Mouse (Mus musculus): Measurements from ENCODE around the gene Fxyd2. TPM values are rescaled to one million over a fixed set of nuclear protein-coding genes. Genes with fewer than 3 reads are reported as not detected.

Fxyd2 gene
- total RNA-seq, 4 experiments from 2014 or later, result 4.9 to 8.5 (median 7.9) TPM

DNA sequence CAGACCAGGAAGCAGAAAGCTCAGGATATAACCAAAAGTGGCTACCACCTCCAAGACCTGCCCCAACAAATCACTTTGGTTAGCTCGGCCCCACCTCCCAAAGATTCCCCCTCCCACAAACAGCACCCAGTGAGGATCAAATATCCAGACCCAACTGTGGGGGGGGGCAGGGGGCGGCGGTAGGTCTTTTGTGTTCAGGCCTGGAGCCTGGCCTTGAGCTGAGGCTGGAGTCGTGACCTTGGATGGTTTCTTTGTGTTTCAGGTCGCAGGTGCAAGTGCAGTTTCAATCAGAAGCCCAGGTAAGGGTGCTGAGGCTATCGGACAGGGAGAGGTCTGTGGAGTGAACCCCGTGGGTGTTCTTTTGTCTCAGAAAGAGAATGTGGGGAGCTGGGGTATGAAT, 8.2 kb upstream of the Fxyd2 start:
- no peak for DNase-seq (ENCODE audit: low spot score in 2 of 2)

DNA sequence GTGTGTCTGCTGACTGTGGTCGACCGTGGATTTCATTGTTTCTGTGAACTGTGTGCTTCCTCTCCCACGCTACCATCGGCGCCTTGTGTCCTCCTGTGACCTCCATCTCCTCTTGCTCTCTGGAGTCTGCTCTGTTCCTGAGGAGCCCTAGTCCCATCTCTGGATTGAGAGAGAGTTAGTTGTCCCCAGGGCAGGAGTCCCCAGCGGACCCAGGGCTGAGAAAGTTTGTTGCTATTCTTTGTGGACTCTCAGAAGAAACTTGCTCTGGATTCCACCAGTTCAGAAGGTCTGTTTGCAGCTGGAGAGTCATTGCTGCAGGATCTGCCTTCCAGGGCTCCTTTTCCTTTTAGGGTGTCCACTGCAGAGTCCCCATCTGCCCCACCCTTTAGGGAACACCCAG, 4.3 kb upstream of the Fxyd2 start:
- no peak for DNase-seq (ENCODE audit: low spot score in 2 of 2)

DNA sequence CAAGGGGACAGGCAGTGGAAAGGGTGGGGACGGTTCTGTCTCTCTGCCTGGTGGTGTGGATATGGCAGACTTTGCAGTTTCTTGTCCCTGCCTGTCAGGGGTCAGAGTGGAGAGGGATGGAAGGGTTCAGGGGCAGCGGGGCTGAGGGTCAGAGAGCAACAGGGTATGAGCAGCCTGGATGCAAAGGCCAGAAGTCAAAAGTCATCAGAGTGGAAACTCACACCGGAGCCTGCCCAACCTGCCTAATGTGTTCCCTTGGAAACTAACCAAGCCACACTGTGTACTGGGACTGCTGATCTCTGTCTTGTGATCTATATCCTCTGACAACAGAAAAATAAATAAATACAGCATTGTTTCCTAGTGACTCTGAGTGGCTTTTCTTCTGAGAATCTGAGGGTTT, 3.7 kb upstream of the Fxyd2 start:
- DNase-seq (ENCODE audit: low spot score in 2 of 2), result no peak

DNA sequence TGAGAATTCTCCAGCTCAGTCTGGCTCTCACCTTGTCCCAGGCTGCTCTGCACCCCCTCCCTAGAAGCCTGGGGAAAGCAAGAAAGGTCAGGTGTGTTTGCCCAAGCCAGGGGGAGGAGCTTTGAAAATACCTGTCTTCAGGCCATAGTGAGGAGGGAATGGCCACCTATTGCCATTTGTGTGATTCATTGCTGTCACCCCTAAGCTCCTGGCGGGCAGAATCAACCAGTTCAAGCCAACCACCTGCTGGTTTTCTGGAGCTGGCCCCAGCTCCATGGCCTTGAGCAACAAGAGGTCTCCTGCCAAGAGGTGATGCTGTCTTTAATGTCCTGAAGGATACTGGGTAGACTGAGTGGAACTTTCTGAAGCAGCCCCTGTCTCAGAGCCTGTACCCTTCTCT, 1.1 kb upstream of the Fxyd2 start:
- DNase-seq (ENCODE audit: low spot score in 2 of 2), result no peak

DNA sequence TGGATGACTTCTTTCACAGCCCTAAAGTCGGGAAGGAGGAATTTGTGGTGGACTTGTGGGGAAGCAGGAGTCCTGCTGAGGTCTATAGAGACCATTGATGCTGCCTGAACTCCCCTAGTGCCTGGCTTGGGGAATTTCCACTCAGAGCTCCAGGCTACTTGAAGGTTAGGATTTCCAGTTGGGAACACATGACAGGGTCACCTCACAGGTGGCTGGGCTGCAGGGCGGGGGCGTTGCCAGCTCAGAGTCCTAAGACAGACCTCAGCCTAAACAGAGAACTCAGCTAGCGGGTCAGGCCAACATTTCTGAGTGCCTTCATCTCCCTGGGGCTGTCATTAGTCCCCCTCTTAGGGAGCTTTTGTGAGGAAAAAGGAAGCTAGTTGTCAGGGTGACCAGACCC, 2.4 kb downstream of the Fxyd2 start:
- DNase-seq (ENCODE audit: low spot score in 2 of 2), result no peak

DNA sequence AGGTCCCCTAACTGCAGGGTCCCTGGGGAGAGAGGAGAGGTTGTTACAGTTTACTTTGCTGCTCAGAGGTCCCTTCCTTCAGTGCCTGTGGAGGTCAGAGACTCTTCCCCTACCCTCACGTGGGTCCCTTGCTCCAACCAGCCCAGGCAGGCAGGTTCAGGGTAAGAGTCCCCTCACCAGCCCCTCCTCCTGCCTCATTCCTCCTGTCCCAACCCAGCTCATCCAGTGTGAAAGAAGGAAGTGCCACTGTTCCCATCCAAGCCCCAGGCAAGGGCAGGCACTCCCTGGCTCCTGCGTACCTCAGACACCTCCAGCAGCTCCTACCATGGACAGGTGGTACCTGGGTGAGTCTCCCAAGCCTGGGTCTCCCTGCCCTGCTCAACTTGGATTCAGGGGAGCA, 3.5 kb downstream of the Fxyd2 start:
- DNase-seq (ENCODE audit: low spot score in 2 of 2), result no peak

DNA sequence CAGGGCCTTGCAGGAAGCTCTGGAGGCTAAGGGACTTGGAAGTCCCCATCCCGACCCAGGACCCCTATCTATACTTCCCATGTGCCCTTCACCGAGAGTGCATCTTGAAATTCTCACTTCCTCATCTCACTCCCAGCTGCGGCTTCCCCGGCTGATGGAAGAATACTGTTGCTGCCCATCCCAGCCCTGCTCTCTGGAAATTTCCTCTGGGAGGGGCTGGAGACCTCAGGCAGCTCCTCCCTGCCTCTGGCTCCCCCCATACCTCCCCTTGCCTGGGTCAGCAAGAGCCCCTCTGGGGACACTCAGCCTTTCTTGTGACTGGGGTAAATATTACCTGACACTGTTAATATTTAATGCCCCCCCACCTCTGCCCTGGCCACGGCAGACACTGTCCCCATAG, 6.2 kb downstream of the Fxyd2 start:
- DNase-seq (ENCODE audit: low spot score in 2 of 2), result no peak

DNA sequence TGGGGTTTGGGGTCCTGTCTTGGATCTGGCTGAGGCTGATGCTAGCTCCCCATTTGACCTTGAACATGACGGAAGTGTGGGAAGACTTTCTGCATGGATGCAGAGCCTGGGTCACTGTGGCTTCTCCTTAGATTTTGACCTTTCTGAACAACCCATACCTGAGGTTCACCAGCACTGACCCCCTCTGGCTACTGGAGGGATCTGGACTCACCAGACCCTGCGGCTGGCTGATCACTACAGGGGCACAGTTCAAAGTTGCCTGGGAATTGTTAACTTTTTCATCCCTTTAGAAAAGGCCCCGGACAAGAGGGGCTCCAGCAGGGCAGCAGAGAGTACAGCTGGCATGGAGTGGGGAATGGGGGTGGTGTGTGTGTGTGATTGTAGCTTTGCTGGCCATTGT, 7.3 kb downstream of the Fxyd2 start:
- no peak for DNase-seq (ENCODE audit: low spot score in 2 of 2)

DNA sequence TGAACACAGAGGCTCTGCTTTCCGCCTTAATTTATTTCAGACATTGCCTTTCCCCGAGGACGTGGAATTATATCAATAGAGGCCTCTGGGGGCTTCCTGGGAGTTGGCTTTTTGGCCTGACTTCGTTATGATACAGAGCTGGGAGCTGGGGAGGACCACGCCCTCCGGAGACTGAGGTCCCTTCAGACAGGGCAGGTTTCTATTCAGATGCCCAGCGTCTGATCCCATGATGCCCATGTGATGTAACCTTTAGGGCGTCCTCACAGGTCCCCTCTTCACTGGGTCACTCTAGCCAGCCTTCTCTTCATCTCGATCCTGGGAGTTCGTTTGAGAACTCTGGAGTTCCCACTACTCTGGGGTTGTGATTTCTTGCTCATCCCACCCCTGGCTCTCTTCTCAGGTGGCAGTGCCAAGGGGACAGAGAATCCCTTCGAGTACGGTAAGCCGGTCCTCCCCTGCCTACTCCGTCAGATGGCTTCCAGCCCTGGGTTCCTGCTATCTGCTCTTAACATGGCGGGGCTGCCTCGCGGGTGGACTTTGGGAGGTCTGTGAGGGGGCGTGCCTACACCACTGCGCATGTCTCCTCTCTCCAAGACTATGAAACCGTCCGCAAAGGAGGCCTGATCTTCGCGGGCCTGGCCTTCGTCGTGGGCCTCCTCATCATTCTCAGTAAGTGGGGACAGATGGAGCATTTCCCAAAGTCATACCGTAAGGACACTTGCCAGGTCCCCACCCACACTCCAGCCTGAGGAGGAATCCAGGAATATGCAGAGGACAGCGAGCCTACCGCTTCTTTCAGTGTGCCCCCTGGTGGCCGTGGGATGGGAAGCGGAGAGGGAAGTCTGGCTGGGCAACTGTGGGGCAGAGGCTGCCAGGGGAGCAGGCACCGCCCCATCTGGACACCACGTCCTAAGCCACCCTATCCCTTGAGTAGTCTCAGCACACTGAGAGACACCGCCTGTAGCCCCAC, 8.5 kb downstream of the Fxyd2 start:
- DNase-seq (ENCODE audit: low spot score in 2 of 2), result peak; percentile 67 to 79

DNA sequence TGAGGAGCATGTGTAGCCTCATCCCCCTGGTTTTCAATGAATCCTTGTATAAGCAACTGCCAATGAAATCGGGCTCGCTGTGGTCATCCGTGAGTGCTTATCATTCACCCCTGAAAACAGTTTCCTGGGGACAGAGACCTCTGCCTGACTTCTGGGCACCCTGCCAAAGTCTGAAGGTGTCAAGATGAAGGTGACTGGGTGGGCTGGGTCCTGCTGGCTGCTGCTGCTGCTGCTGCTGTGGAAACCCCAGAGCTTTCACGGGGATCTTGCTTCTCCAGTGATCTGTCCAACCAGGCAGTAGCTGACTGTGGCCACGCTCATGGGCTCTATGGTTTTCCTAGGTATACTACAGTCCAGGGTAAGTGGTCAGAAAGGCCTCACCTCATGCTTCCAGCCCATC, 10.7 kb downstream of the Fxyd2 start:
- DNase-seq (ENCODE audit: low spot score in 2 of 2), result no peak

DNA sequence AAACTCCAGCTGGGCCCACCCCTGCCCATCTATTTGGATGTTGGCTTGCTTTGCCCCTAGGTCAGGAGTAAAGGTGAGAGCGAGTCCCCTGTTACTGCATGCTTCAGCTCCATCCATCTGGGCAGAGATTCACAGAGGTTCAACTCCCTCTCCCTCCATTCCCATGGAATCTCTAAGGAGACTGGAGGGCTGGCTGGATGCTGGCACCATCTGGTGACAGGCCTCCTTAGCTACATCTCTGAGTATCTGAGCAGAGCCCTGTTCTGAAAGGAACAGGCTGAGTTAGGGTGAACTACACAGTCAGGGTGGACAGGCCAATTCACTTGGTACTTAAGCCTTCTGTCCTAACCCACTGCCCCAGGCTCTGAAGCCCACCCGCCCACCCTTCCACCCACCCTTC, 11.1 kb downstream of the Fxyd2 start:
- DNase-seq (ENCODE audit: low spot score in 2 of 2), result no peak

DNA sequence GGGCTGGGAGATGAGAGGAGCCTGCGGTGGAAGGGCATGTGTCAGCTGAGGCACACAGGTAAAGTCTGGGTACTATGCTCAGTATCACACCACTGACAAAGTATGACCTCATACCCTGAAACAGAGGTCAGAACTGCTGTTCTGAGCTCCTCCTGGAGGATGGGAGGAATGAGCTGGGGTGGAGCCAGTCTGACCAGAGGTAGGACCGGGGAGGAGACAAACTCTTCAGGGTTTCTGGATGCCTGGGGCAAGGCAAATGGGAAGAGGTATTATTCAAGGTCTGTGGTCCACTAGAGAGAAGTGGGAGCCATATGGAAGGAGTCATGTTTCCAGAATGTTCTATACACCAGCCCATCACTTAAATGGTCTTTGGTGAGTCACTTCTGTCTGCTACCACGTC, 11.6 kb downstream of the Fxyd2 start:
- no peak for DNase-seq (ENCODE audit: low spot score in 2 of 2)

DNA sequence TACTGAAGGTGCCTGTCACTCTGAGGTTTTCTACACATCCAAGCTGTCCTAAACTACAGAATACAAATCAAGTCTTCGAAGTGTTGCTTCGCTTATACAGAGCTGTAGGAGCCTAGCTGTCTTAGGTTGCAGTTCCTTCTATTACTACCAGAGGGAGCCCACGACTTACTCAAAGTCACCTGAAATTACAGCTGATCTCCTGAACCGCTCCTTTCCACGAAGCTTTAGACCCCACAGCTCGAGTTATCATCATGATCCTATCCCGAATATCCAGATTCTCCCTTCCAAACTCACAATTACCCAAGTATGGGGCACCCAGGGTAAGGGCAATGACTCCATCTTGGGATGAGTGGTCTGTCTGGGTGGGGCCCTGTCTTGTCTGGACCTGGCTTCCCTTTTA, 12.3 kb downstream of the Fxyd2 start:
- DNase-seq (ENCODE audit: low spot score in 2 of 2), result peak in 1 of 2 experiments; percentile 43

DNA sequence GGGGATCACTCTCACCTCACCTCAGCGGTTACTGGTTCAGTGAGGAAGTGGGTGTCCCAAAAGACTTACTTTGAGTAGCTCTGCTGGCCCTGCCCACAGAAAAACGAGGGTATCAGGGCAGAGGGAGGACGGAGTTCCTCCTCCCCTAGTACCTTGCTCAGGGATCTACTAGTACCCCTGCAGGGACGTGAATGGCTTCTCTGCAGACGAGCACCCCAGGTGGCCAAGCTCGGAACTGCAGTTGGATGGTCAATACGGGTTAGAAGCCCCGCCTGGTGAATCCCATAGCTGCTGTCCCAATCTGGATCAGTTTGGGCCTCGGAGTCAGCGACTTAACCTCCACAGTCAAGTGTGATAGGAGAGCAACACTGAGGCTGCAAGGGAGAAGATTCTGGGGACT, 12.8 kb downstream of the Fxyd2 start:
- DNase-seq (ENCODE audit: low spot score in 2 of 2), result peak; percentile 79 to 90

DNA sequence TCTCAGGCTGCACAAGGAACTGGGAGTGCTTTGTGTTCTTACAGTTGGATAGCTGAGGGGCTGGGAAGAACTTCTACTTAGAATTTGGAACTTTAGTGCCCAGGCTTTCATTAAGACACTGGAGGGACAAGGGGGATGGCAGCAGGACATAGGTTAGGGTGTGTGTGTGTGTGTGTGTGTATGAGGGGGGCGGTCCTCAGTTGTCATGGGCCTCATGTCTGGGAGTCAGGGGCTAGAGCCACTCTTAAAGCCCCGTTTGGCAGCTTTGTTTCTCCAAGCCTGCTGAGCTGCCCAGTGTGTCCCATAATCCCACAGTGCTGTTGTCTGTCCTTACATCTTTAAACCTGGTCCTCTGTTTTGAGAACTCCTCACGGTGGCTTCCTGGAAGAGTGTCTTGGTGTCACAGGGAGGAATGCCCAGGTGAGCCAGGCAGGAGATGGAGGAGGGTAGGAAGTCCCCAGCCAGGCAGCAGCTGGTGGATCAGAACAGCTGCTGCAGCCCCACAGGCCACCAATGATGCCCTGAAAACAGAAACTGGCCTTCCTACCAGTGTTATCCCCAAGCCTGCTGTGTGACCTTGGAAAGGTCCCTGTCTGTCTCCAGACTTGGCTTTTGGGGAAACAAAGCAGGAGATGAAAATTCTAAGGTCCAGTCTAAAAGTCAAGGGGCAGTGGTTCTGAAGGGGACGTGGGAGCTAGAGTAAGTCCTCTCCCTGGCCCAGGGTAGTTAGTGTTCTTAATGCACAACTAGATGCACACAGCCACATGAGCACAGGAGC, 13.4 kb downstream of the Fxyd2 start:
- no peak for DNase-seq (ENCODE audit: low spot score in 2 of 2)

DNA sequence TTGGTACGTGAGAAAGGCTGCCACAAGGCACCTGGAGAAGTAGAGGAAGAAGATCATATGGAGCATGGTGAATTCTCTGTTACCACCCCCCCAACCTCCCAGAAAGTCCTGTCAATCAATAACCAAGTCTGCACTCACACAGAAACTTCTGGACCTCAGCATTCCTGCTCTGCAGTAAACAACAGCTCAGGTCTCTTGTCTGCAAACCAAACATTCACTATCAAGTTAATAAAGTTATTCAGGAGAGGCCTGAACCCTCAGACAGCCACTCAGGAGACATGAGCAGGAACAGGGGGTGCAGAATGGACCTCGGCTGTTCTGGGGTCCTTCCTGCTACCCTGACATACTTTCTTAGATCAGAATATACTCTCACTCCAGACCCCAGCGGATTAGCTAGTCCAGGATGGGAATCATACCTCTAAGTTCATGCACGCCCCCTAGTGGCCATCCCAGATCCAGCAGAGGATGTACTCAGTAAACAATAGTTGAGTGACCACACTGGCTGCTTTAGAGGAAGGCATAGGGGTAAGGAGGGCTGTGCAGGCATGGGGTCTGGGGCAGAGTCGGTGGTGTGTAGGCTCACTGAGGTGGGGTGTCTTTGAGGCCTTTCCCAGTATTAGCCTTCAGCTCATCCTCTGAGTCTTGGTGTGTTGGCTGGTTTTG, 14.1 kb downstream of the Fxyd2 start:
- DNase-seq (ENCODE audit: low spot score in 2 of 2), result peak in 1 of 2 experiments; percentile 48

DNA sequence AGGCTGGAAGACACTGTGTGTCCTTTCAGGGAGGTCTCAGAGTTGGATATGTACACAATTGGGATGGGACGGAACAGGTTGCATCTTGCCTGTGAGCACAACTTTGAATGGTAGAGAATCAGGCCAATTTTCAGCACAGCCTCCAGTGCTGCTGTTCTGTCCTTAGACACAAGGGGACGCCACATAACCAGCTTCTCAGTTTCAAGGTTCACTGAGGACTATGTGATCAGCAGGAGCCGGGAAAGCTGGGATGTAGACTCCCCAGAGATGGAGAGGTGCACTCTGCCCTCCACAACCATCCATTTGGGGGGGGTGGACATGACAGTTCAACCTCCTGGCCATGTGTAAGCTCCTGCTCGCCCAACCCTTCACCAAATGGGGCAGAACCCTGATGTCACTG, 16.4 kb downstream of the Fxyd2 start:
- DNase-seq (ENCODE audit: low spot score in 2 of 2), result peak; percentile 58 to 89

DNA sequence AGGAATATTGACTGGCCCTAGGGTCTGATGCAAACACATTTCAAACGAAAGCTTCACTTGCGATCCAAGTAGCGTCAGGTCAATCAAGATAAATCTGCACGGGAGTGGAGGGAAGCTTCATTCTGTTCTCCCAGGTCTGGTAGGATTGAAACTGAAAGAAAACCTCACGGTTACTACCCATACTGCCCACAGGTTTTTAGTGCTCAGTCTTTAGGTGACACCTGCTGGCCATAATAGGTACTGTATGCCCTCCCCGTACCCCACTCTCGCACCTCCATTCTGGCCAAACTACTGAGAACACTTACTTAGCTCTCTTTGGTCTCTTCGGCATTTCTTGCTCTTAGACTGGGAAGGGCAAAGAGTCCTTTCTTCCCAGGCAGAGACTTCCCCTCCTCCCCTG, 17.8 kb downstream of the Fxyd2 start:
- DNase-seq (ENCODE audit: low spot score in 2 of 2), result peak in 1 of 2 experiments; percentile 60

DNA sequence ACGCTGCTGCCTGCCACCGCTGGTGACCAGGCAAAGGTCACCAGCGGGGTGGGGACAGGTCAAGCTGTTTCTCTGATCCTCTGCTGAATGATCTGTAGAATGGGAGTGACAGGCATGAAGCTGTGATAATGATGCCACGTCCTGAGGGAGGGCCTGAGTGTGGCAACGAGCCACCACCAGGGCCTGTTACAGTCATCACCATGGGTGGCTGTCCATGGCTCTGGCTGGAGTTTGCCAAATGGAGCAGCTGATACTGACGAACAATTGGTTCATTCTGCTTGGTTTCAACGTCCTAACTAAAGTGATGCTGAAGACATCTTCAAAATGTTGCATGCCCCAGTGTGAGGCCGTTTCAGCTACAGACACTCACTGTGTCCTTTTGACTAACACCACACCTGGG, 18.8 kb downstream of the Fxyd2 start:
- peak in 1 of 2 experiments; percentile 49 for DNase-seq (ENCODE audit: low spot score in 2 of 2)

DNA sequence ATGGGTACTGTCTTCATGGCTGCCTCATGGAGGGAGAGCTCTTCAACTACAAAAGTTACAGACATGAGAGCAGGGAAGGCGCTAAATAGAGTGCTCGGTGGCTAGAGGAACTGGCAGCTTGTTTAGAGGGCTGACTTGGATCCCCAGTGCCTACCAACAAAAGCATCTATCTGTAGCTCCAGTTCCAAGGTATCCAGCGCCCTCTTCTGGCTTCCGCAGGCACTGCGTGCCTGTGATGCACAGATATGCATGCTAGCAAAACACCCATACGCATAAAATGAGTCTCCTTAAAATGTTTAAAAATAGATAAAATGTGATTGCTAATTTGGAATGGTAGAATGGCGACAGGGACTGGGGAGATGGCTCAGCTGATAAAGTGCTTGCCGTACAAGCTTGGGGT, 21.7 kb downstream of the Fxyd2 start:
- DNase-seq (ENCODE audit: low spot score in 2 of 2), result no peak

DNA sequence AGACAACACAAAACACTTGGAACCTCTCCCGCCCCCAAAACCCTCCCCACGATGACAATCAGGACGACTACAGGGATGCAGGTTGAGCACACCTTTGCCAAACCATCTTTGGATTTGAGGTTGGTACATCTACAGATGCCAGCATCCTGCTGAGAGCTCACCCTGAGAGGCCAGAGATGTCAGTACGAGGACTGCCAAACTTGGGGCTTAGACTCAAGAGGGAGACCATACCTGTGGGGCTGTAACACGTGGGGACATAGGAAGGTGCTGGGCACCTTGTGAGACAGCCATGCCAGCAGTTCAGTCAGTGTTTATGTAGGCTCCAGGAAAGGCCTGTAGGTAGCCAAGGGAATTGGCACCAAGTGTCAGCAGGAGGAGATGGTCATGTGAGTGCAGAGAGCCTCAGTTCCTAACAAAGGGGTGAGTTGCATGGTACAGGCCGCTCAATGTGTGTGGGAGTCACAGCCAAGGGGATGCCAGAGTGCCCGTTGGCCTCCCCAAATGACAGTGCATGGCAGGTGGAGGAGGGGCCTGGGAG, 23.4 kb downstream of the Fxyd2 start:
- DNase-seq (ENCODE audit: low spot score in 2 of 2), result no peak

DNA sequence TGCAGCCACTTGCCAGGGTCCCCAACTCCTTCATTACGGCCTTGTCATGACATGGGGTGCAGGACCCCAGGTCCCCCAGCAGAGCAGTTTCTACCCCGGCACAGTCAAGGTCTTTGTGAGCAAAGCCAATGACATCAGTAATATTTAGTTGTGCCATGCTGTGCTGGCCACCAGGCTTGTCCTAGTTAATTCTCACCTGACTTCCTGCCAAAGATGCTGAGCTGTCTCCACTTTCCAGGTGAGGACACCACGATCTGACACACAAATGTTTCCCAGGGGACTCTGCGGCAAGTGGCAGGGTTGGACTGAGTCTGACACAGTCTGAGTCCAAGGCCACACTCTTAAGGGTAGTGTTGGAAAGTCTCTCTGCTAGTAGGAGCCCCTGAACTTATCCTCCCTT, 27.0 kb downstream of the Fxyd2 start, which contains the start of gene Dscaml1:
TSS of gene Dscaml1 (plus strand) at position 173 of the 400 bp plus-strand sequence.
- DNase-seq (ENCODE audit: low spot score in 2 of 2), result no peak

All from layer of hippocampus, adult 8-10 months (tissue).